Mouse (Mus musculus) hindbrain, embryonic 12.5 days (tissue): ENCODE measurements around the gene Gm17490. TPM values are rescaled to one million over a fixed set of nuclear protein-coding genes. Genes with fewer than 3 reads are reported as not detected.
"Not testable (repeated sequence)": the region's sequence is repeated elsewhere in the genome, so short reads cannot be mapped to it uniquely, and the experiment has no call there.

ENCODE experiments used
- ATAC-seq: fragments of 200-750 bp; cut with Nextera tagmentation; 2 replicates; pipeline ENCODE4 v1.8.0; 2017; ENCODE audit warnings: moderate TSS enrichment; ENCODE audit not compliant: low FRiP score
- H3K27ac ChIP-seq: fragments of 300-500 bp; sonication (generic); 2 replicates; pipeline ENCODE4 v1.5.1; 2016; ENCODE audit warnings: mild to moderate bottlenecking
- H3K27me3 ChIP-seq: fragments of 300-500 bp; sonication (generic); 2 replicates; pipeline ENCODE4 v1.6.1; 2016; ENCODE audit warnings: mild to moderate bottlenecking
- H3K36me3 ChIP-seq: fragments of 300-500 bp; sonication (generic); 2 replicates; pipeline ENCODE4 v1.6.1; 2016; ENCODE audit warnings: mild to moderate bottlenecking
- H3K4me1 ChIP-seq: fragments of 300-500 bp; sonication (generic); 2 replicates; pipeline ENCODE4 v1.6.1; 2016
- H3K4me2 ChIP-seq: fragments of 300-500 bp; sonication (generic); replicated peaks from 2 replicates; pipeline ENCODE4 v1.6.1; 2016; ENCODE audit warnings: mild to moderate bottlenecking
- H3K4me3 ChIP-seq: fragments of 300-500 bp; sonication (generic); 2 replicates; pipeline ENCODE4 v1.5.1; 2016; ENCODE audit warnings: mild to moderate bottlenecking
- H3K9ac ChIP-seq: fragments of 300-500 bp; sonication (generic); 2 replicates; pipeline ENCODE4 v1.6.1; 2016; ENCODE audit warnings: mild to moderate bottlenecking, moderate library complexity
- H3K9me3 ChIP-seq: fragments of 300-500 bp; sonication (generic); replicated peaks from 2 replicates; pipeline ENCODE4 v1.6.1; 2016; ENCODE audit warnings: mild to moderate bottlenecking
- WGBS: fragments of 180-500 bp; shearing (Covaris S2); methylation state at CpG from one replicate; pipeline ENCODE4 v1.1.7; 2016; 5-methylcytosine and 5-hydroxymethylcytosine counted together
- polyA plus RNA-seq: library from polyadenylated mRNA; unstranded; fragments of >200 nt; fragmentation: Nextera tagmentation; extraction: Ambion mirVana; gene quantifications from 2 replicates; pipeline ENCODE4 v1.2.1, GENCODE M21; 2016

The Gm17490 gene
- polyA plus RNA-seq, 1 experiment from 2014 or later, result not detected

GRCm38 (mm10) chr2:11619598-11619997 lies 6.5 kb downstream of the Gm17490 start:
- H3K9ac ChIP-seq, result no peak overlapping the region
- H3K9me3 ChIP-seq, result no peaks in the 10 kb centered on the region
- WGBS, result 73% methylated on average over 2 of the region's 2 CpGs
- H3K36me3 ChIP-seq, result no peaks in the 10 kb centered on the region
- no peaks in the 10 kb centered on the region for H3K27me3 ChIP-seq
- no peak for ATAC-seq
- H3K4me3 ChIP-seq, result no peak overlapping the region
- H3K4me1 ChIP-seq, result no peaks in the 10 kb centered on the region
- H3K27ac ChIP-seq, result no peak overlapping the region
- H3K4me2 ChIP-seq, result no peak overlapping the region

GRCm38 (mm10) chr2:11616846-11617245 lies 9.2 kb downstream of the Gm17490 start:
- Histone ChIP-seq H3K27ac (no peak overlapping the region), H3K4me2 (no peak overlapping the region), H3K4me3 (no peak overlapping the region), H3K9me3 (no peaks in the 10 kb centered on the region), H3K27me3 (no peaks in the 10 kb centered on the region), H3K4me1 (no peaks in the 10 kb centered on the region), H3K36me3 (no peaks in the 10 kb centered on the region), H3K9ac (no peak overlapping the region)
- 92% methylated on average over 9 of the region's 9 CpGs for WGBS
- no peak for ATAC-seq

- 87% methylated on average over 6 of the region's 6 CpGs for whole genome bisulfite sequencing
- not testable (repeated sequence) for H3K27ac ChIP-seq, H3K4me2 ChIP-seq, H3K4me1 ChIP-seq, H3K27me3 ChIP-seq, H3K9me3 ChIP-seq, ATAC-seq, H3K9ac ChIP-seq, H3K4me3 ChIP-seq, H3K36me3 ChIP-seq
Measured at GRCm38 (mm10) chr2:11612939-11613338, 13.1 kb downstream of the Gm17490 start.

GRCm38 (mm10) chr2:11606718-11607117 lies 19.3 kb downstream of the Gm17490 start:
- 80% methylated on average over 4 of the region's 4 CpGs for WGBS
- not testable (repeated sequence) for H3K9ac ChIP-seq, H3K36me3 ChIP-seq, H3K4me1 ChIP-seq, ATAC-seq, H3K27me3 ChIP-seq, H3K27ac ChIP-seq, H3K4me2 ChIP-seq, H3K4me3 ChIP-seq, H3K9me3 ChIP-seq

- Histone ChIP-seq H3K27ac (no peak overlapping the region), H3K4me3 (no peak overlapping the region), H3K9me3 (no peaks in the 10 kb centered on the region), H3K9ac (no peak overlapping the region), H3K4me2 (no peak overlapping the region), H3K27me3 (no peaks in the 10 kb centered on the region), H3K4me1 (peaks cover 9% of the 10 kb centered on the region), H3K36me3 (peaks cover 8% of the 10 kb centered on the region)
- ATAC-seq, result no peak
Measured at GRCm38 (mm10) chr2:11604911-11605310, 21.2 kb downstream of the Gm17490 start.

GRCm38 (mm10) chr2:11604053-11604452 lies 22.0 kb downstream of the Gm17490 start, which contains the start of gene Rbm17:
Gene Rbm17, minus strand, starts transcription at chr2:11604153.
- H3K4me2 ChIP-seq, result peak within 1 kb of the TSS; percentile 86
- no peak for ATAC-seq
- peak within 1 kb of the TSS; percentile 66 for H3K27ac ChIP-seq
- H3K9ac ChIP-seq, result peak within 1 kb of the TSS; percentile 95
- WGBS, result 84% methylated on average over 5 of the region's 5 CpGs
- peaks cover 9% of the 10 kb centered on the region for H3K4me1 ChIP-seq
- peaks cover 14% of the 10 kb centered on the region for H3K36me3 ChIP-seq
- H3K9me3 ChIP-seq, result no peaks in the 10 kb centered on the region
- peak within 1 kb of the TSS; percentile 74 for H3K4me3 ChIP-seq
- H3K27me3 ChIP-seq, result no peaks in the 10 kb centered on the region

- Histone ChIP-seq H3K36me3 (peaks cover 24% of the 10 kb centered on the region), H3K4me3 (peak overlapping the region; percentile 74), H3K9ac (peak overlapping the region; percentile 95), H3K27me3 (no peaks in the 10 kb centered on the region), H3K4me2 (peak overlapping the region; percentile 86), H3K27ac (peak overlapping the region; percentile 66), H3K4me1 (peaks cover 9% of the 10 kb centered on the region), H3K9me3 (no peaks in the 10 kb centered on the region)
- peak; percentile 99 for ATAC-seq
- WGBS, result under 1% methylated on average over 77 of the region's 78 CpGs
Measured at GRCm38 (mm10) chr2:11602506-11603489, 23.3 kb downstream of the Gm17490 start.

GRCm38 (mm10) chr2:11601795-11602194 lies 24.3 kb downstream of the Gm17490 start:
- peak overlapping the region; percentile 95 for H3K9ac ChIP-seq
- WGBS, result 84% methylated on average over 6 of the region's 6 CpGs
- H3K9me3 ChIP-seq, result no peaks in the 10 kb centered on the region
- no peaks in the 10 kb centered on the region for H3K27me3 ChIP-seq
- peak overlapping the region; percentile 86 for H3K4me2 ChIP-seq
- H3K4me3 ChIP-seq, result peak overlapping the region; percentile 74
- H3K4me1 ChIP-seq, result peaks cover 9% of the 10 kb centered on the region
- H3K36me3 ChIP-seq, result peaks cover 35% of the 10 kb centered on the region
- no peak for ATAC-seq
- no peak overlapping the region for H3K27ac ChIP-seq

- peaks cover 66% of the 10 kb centered on the region for H3K36me3 ChIP-seq
- no peak overlapping the region for H3K4me2 ChIP-seq
- no peak overlapping the region for H3K27ac ChIP-seq
- H3K9me3 ChIP-seq, result no peaks in the 10 kb centered on the region
- H3K27me3 ChIP-seq, result no peaks in the 10 kb centered on the region
- no peak overlapping the region for H3K9ac ChIP-seq
- ATAC-seq, result no peak
- whole genome bisulfite sequencing, result 99% methylated on average over 7 of the region's 7 CpGs
- no peak overlapping the region for H3K4me3 ChIP-seq
- H3K4me1 ChIP-seq, result peaks cover 9% of the 10 kb centered on the region
Measured at GRCm38 (mm10) chr2:11597906-11598305, 28.2 kb downstream of the Gm17490 start.

- peaks cover 79% of the 10 kb centered on the region for H3K36me3 ChIP-seq
- no peak overlapping the region for H3K9ac ChIP-seq
- no peaks in the 10 kb centered on the region for H3K27me3 ChIP-seq
- 93% methylated on average over 2 of the region's 2 CpGs for WGBS
- peaks cover 2% of the 10 kb centered on the region for H3K4me1 ChIP-seq
- no peak overlapping the region for H3K4me2 ChIP-seq
- H3K4me3 ChIP-seq, result no peak overlapping the region
- no peak for ATAC-seq
- H3K9me3 ChIP-seq, result no peaks in the 10 kb centered on the region
- no peak overlapping the region for H3K27ac ChIP-seq
Measured at GRCm38 (mm10) chr2:11596690-11597089, 29.4 kb downstream of the Gm17490 start.

- H3K36me3 ChIP-seq, result peaks cover 96% of the 10 kb centered on the region
- H3K27ac ChIP-seq, result no peak overlapping the region
- no peak for ATAC-seq
- H3K9me3 ChIP-seq, result no peaks in the 10 kb centered on the region
- WGBS, result 88% methylated on average over 4 of the region's 4 CpGs
- no peak overlapping the region for H3K9ac ChIP-seq
- no peaks in the 10 kb centered on the region for H3K27me3 ChIP-seq
- H3K4me1 ChIP-seq, result no peaks in the 10 kb centered on the region
- H3K4me3 ChIP-seq, result no peak overlapping the region
- H3K4me2 ChIP-seq, result no peak overlapping the region
Measured at GRCm38 (mm10) chr2:11587996-11588395, 38.1 kb downstream of the Gm17490 start.

- no peak overlapping the region for H3K4me2 ChIP-seq
- no peaks in the 10 kb centered on the region for H3K27me3 ChIP-seq
- no peaks in the 10 kb centered on the region for H3K4me1 ChIP-seq
- H3K9ac ChIP-seq, result no peak overlapping the region
- 94% methylated on average over 4 of the region's 4 CpGs for WGBS
- H3K36me3 ChIP-seq, result peaks cover 25% of the 10 kb centered on the region
- H3K27ac ChIP-seq, result no peak overlapping the region
- no peak overlapping the region for H3K4me3 ChIP-seq
- ATAC-seq, result no peak
- no peaks in the 10 kb centered on the region for H3K9me3 ChIP-seq
Measured at GRCm38 (mm10) chr2:11579399-11579798, 46.7 kb downstream of the Gm17490 start.

- H3K4me1 ChIP-seq, result no peaks in the 10 kb centered on the region
- H3K9ac ChIP-seq, result no peak overlapping the region
- no peaks in the 10 kb centered on the region for H3K9me3 ChIP-seq
- no peak for ATAC-seq
- 89% methylated on average over 6 of the region's 6 CpGs for WGBS
- H3K4me2 ChIP-seq, result no peak overlapping the region
- H3K27me3 ChIP-seq, result no peaks in the 10 kb centered on the region
- no peak overlapping the region for H3K4me3 ChIP-seq
- no peak overlapping the region for H3K27ac ChIP-seq
- peaks cover 15% of the 10 kb centered on the region for H3K36me3 ChIP-seq
Measured at GRCm38 (mm10) chr2:11578187-11578586, 47.9 kb downstream of the Gm17490 start.
